Mouse (Mus musculus) liver, embryonic 11.5 days (tissue): ENCODE measurements around the gene Smad9. TPM values are rescaled to one million over a fixed set of nuclear protein-coding genes. Genes with fewer than 3 reads are reported as not detected.
A peak's percentile ranks its signal among the peaks of the same experiment; 100 is the strongest.

ENCODE experiments used
- ATAC-seq: fragments of 200-750 bp; cut with Nextera tagmentation; replicated peaks from 2 replicates; pipeline ENCODE4 v1.8.0; 2017; ENCODE audit warnings: moderate number of reproducible peaks, mild to moderate bottlenecking, moderate TSS enrichment, moderate library complexity; ENCODE audit not compliant: low FRiP score
- DNase-seq: peaks from one replicate; pipeline ENCODE4 v3.0.0-alpha.2; 2017; ENCODE audit warnings: low spot score
- H3K27ac ChIP-seq: fragments of 300-500 bp; sonication (generic); 2 replicates; pipeline ENCODE4 v1.5.1; 2014; ENCODE audit warnings: mild to moderate bottlenecking, low read depth, low read length, control low read depth
- H3K27me3 ChIP-seq: fragments of 300-500 bp; sonication (generic); replicated peaks from 2 replicates; pipeline ENCODE4 v1.6.1; 2014; ENCODE audit warnings: low read length, mixed read lengths; ENCODE audit not compliant: control insufficient read depth, insufficient read depth
- H3K36me3 ChIP-seq: fragments of 300-500 bp; sonication (generic); 2 replicates; pipeline ENCODE4 v1.6.1; 2014; ENCODE audit warnings: mild to moderate bottlenecking, low read length, moderate library complexity, mixed read lengths; ENCODE audit not compliant: control insufficient read depth, insufficient read depth
- H3K4me1 ChIP-seq: fragments of 300-500 bp; sonication (generic); replicated peaks from 2 replicates; pipeline ENCODE4 v1.6.1; 2014; ENCODE audit warnings: low read length, mixed read lengths; ENCODE audit not compliant: control insufficient read depth, insufficient read depth
- H3K4me2 ChIP-seq: fragments of 300-500 bp; sonication (generic); 2 replicates; pipeline ENCODE4 v1.6.1; 2014; ENCODE audit warnings: mild to moderate bottlenecking, control low read depth, moderate library complexity
- H3K4me3 ChIP-seq: fragments of 300-500 bp; sonication (generic); 2 replicates; pipeline ENCODE4 v1.5.1; 2014; ENCODE audit warnings: low read depth, low read length, control low read depth
- H3K9ac ChIP-seq: fragments of 300-500 bp; sonication (generic); 2 replicates; pipeline ENCODE4 v1.6.1; 2014; ENCODE audit warnings: low read depth, low read length, control low read depth
- H3K9me3 ChIP-seq: fragments of 300-500 bp; sonication (generic); 2 replicates; pipeline ENCODE4 v1.6.1; 2016; ENCODE audit warnings: low read length, inconsistent platforms, mixed read lengths; ENCODE audit not compliant: control insufficient read depth
- WGBS: fragments of 180-500 bp; shearing (Covaris S2); extraction: QIAGEN DNeasy Blood & Tissue Kit; methylation state at CpG from one replicate; pipeline ENCODE4 v1.1.7; 2014; 5-methylcytosine and 5-hydroxymethylcytosine counted together
- polyA plus RNA-seq: library from polyadenylated mRNA; unstranded; fragments of >200 nt; fragmentation: Nextera tagmentation; extraction: Ambion mirVana; gene quantifications from 2 replicates; pipeline ENCODE4 v1.2.1, GENCODE M21; 2014

Smad9 gene
- polyA plus RNA-seq, 1 experiment from 2014 or later, result 0.66 TPM

DNA sequence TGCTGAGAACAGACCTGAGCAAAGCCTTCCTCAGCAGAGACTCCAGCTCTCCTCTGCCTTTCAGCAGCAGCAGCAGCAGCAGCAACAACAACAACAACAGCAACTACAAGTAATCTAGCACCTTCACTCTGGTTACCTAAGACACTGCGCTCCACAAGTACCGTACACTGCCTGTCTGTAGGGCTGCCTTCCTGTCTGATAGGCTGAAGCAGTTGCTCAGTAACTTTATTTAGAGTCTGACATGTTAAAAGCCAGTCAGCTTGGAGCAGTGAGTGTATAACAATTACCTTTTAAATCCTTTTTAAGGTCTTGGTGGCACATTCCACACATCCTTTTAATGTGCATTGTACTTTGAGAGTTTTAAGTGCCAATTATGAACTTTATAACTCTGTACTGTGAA, 27.8 kb upstream of the Smad9 start:
- ATAC-seq, result no peak
- no peaks in the 10 kb centered on the region for H3K9me3 ChIP-seq
- H3K4me2 ChIP-seq, result no peak overlapping the region
- no peak overlapping the region for H3K27ac ChIP-seq
- 93% methylated on average over 2 of the region's 2 CpGs for WGBS
- H3K36me3 ChIP-seq, result peaks cover 43% of the 10 kb centered on the region
- no peaks in the 10 kb centered on the region for H3K27me3 ChIP-seq
- no peak for DNase-seq
- no peak overlapping the region for H3K9ac ChIP-seq
- H3K4me1 ChIP-seq, result peaks cover 4% of the 10 kb centered on the region
- no peak overlapping the region for H3K4me3 ChIP-seq

DNA sequence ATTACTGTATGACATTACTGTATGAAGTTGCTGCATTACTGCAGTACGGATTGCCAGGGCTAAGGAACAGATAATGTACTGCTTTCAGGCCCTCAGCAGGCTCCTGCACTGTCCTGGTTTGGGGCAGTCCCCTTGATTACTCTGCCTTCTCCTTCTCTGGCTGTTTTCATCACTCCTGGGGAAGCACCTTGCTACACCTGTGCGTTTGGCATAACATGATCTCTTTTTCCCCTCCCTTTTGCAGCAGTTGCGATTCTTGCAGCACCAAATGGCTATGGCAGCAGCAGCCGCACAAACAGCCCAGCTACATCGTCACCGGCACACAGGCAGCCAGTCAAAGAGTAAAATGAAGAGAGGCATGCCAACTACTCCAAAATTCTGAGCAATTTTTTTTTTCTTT, 27.3 kb upstream of the Smad9 start:
- no peak for ATAC-seq
- Histone ChIP-seq H3K4me1 (peaks cover 9% of the 10 kb centered on the region), H3K27ac (no peak overlapping the region), H3K36me3 (peaks cover 42% of the 10 kb centered on the region), H3K9me3 (no peaks in the 10 kb centered on the region), H3K9ac (no peak overlapping the region), H3K27me3 (no peaks in the 10 kb centered on the region), H3K4me3 (no peak overlapping the region), H3K4me2 (no peak overlapping the region)
- no peak for DNase-seq
- WGBS, result 91% methylated on average over 6 of the region's 6 CpGs

DNA sequence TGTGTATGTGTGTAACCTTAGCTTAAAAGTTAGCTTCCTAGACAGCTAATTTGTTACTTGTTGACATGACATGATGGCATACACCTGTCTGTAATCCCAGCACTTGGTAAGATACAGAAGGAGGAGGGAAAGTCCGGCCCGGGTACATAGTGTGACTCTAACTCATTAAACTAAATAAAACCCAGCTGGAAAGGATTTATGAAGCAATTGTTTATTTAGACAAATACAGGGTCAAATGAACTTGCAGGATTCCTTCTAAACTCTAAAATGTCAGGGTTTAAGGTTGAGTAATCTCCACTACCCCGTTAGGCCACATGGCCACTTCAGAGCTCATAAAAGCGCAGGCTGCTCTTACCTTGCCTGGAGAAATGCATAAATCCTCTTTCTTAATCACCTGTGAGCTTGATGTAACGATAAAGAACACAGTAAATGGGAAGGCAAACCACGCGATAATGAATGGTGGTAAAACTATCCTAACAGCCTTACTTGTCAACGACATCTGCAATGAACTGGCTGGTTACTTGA, 23.7 kb upstream of the Smad9 start:
- Histone ChIP-seq H3K27me3 (no peaks in the 10 kb centered on the region), H3K4me3 (no peak overlapping the region), H3K27ac (no peak overlapping the region), H3K4me2 (no peak overlapping the region), H3K9me3 (no peaks in the 10 kb centered on the region), H3K9ac (no peak overlapping the region), H3K4me1 (peaks cover 11% of the 10 kb centered on the region), H3K36me3 (peaks cover 35% of the 10 kb centered on the region)
- 88% methylated on average over 8 of the region's 8 CpGs for WGBS
- ATAC-seq (no peak), DNase-seq (no peak)

DNA sequence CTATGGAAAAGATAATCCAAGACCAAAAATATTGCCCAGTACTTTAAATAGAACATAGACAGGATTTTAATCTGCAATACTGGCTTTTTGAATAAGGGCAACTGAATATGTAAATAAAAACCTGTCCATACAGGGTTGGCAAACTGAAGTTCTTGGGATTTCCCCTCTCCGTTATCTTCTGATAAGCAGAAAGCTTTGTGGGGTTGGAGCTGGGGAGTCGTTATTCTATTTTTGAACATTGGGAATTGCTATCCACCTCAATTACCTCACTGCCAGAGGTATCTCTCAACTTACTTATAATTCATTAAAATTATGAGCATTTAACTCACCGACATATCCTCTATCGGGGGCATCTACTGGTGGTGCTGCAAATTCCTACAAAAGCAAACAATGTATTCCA, 23.0 kb upstream of the Smad9 start:
- H3K36me3 ChIP-seq, result peaks cover 34% of the 10 kb centered on the region
- no peak for DNase-seq
- H3K4me1 ChIP-seq, result peaks cover 11% of the 10 kb centered on the region
- 74% methylated on average over 4 of the region's 4 CpGs for WGBS
- H3K4me2 ChIP-seq, result no peak overlapping the region
- H3K27ac ChIP-seq, result no peak overlapping the region
- H3K4me3 ChIP-seq, result no peak overlapping the region
- no peaks in the 10 kb centered on the region for H3K27me3 ChIP-seq
- no peak for ATAC-seq
- no peak overlapping the region for H3K9ac ChIP-seq
- no peaks in the 10 kb centered on the region for H3K9me3 ChIP-seq

DNA sequence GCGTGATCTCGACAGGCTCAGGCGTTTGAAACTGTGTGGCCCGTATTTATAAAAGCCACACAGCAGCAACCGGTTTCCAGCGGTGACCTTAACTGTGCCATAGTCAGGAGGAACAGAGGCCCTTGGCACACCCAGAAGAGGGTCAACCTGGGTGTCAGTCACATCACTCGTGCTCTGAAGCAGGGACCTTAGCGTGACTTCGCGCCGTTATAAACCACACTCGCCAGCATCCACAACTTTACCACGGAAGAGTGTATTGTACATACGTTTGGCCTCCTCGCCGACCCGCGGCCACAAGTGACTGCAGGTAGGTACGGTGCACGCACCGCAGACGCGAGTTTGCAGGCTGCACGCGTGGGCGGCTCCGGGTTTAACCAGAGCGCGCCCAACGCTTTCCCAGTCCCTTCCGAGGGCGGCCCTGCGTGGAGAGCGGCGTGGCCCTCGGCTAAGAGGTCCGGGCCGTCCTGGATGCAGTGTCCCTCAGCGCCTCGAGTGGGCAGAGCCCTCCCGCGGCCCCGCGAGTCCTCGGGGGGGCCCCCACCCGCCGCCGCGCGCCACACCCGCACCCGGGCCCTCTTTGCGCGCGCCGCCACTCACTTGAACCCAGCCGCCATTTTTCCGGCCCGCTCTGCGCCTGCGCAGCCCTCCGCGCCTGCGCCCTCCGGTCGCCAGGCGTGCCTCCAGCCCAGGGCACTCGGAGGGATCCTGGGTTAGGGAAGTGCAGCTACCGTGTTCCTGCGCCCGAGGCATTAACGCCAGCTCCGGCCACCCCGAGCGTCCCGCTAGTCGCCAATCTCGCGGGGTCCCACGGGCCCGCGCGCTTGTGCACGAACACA, 20.8 kb upstream of the Smad9 start:
- H3K9me3 ChIP-seq, result no peaks in the 10 kb centered on the region

DNA sequence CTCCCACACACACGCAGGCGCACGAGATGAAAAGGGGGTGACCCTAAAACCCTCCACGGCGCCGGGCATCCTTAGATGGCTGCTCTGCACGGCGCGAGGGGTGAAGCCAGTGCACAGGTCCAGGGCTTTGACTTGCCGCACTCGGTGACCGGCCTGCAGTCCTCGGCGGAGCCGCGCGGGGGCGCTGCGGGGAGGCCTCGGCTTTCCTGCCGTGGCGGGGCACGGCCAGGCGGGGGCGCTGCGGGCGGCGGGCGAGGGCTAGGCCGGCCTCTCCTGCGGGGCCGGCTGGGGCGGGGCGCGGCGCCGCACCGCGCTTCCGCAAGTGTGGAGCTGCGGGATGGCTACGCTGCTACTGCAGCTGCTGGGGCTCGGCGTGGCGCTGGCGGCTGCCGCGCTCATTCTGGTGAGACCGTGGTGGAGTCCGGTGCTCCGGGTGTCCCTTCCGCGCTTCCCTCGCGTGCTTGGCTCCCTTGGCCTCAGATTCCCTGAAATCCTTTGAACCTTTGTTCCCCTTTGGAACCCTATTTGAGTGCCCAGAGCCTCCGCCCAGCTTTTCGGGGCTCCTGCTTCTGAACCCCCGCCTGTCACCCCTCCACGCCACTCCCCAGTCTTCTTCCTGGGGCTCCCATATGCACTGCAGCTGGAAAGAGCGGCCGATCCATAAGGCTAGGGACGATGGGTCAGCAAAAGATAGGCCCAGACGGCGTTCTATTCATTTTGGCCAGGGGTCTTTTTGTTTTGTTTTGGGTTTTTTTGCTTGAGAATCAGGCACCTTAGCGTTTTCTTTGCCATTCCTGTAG, 19.9 kb upstream of the Smad9 start, which contains the start of the genes Exosc8 and Alg5:
Exosc8 (minus strand) TSS at position 147 of the 800 bp plus-strand sequence.
Alg5 (plus strand) TSS at position 293 of the 800 bp plus-strand sequence.
- WGBS, result under 1% methylated on average over 61 of the region's 65 CpGs

More for the DNA sequence above, 20.8 kb upstream of the Smad9 start:
- peak; percentile 91 for ATAC-seq
- under 1% methylated on average over 84 of the region's 84 CpGs for WGBS
- peak overlapping the region; percentile 71 for H3K4me2 ChIP-seq
- no peaks in the 10 kb centered on the region for H3K27me3 ChIP-seq
- H3K9ac ChIP-seq, result peak overlapping the region; percentile 97
- H3K4me1 ChIP-seq, result peaks cover 11% of the 10 kb centered on the region
- H3K36me3 ChIP-seq, result peaks cover 24% of the 10 kb centered on the region
- peak overlapping the region; percentile 94 for H3K4me3 ChIP-seq
- H3K27ac ChIP-seq, result peak overlapping the region; percentile 99
- DNase-seq, result peak; percentile 87

DNA sequence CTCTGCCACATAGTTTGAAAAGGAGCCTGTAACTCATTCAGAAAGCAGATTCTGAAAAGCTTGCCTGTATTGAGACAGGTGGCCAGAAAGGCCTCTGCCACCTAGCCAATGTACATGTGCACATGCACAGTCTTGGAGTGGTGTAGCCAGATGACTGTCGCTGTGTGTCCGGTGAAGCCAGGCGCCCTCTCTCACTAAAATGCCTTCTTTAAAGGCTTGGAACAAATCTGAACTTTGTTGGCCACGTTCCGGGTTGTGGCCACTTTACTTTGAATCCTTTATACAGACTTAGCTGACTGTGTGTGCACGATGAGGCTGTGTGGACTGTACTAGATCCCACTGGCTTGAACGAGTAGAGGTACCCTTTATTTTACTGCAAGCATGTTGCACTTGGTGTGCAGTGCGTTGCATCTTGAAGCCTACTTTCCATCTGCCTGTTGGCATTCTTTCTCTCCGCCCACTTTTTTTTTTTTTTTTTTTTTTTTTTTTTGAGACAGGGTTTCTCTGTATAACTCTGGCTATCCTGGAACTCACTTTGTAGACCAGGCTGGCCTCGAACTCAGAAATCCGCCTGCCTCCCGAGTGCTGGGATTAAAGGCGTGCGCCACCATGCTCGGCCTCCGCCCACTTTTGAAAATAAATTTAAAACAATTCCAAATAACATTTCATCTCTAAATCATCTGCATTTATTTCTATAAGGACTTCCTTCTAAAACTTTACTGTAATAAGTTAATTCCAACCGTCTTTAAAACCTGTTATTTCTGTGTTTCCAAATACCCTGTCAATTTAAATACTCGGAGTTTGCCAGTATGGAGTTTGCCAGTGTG, 19.1 kb upstream of the Smad9 start:
- Histone ChIP-seq H3K4me3 (peak overlapping the region; percentile 94), H3K9me3 (no peaks in the 10 kb centered on the region), H3K36me3 (peaks cover 25% of the 10 kb centered on the region), H3K4me1 (peaks cover 11% of the 10 kb centered on the region), H3K27me3 (no peaks in the 10 kb centered on the region), H3K9ac (peak overlapping the region; percentile 97), H3K4me2 (peak overlapping the region; percentile 71), H3K27ac (peak overlapping the region; percentile 99; the same call in 1 of the 2 replicates)
- ATAC-seq (no peak), DNase-seq (no peak)
- WGBS, result 52% methylated on average over 18 of the region's 18 CpGs

More for the DNA sequence above, 19.9 kb upstream of the Smad9 start, which contains the start of the genes Exosc8 and Alg5:
- H3K4me2 ChIP-seq, result peak within 1 kb of the TSS; percentile 71
- H3K4me1 ChIP-seq, result peaks cover 11% of the 10 kb centered on the region
- peak within 1 kb of the TSS; percentile 97 for H3K9ac ChIP-seq
- no peaks in the 10 kb centered on the region for H3K9me3 ChIP-seq
- peak within 1 kb of the TSS; percentile 99 for H3K27ac ChIP-seq
- DNase-seq, result peak; percentile 94
- H3K36me3 ChIP-seq, result peaks cover 17% of the 10 kb centered on the region
- peak; percentile 84 for ATAC-seq
- H3K4me3 ChIP-seq, result peak within 1 kb of the TSS; percentile 94
- no peaks in the 10 kb centered on the region for H3K27me3 ChIP-seq

DNA sequence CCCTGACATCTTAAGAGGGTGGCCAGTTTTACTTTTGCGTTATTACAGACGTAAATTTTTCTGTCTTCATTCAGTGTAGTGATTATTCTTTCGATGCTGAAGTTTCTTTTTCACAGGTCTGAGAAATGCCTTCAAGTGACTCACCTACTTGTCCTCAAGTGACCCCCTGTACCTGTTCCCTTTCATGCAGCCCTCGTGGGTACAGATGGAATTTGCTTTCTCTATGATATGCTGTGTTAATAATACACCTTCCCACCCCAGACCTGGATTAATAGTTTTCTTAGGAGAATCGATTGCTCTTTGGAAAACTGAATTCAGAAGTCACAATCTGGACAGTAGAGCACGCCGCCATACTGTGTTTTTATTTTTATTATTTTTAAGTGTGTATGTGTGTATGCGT, 18.1 kb upstream of the Smad9 start:
- no peaks in the 10 kb centered on the region for H3K27me3 ChIP-seq
- no peaks in the 10 kb centered on the region for H3K9me3 ChIP-seq
- no peak overlapping the region for H3K4me3 ChIP-seq
- peaks cover 26% of the 10 kb centered on the region for H3K36me3 ChIP-seq
- whole genome bisulfite sequencing, result 93% methylated on average over 8 of the region's 8 CpGs
- no peak for DNase-seq
- no peak overlapping the region for H3K9ac ChIP-seq
- no peak for ATAC-seq
- H3K27ac ChIP-seq, result no peak overlapping the region
- no peak overlapping the region for H3K4me2 ChIP-seq
- H3K4me1 ChIP-seq, result peaks cover 11% of the 10 kb centered on the region
